Mouse (Mus musculus) heart, embryonic 10.5 days (tissue): ENCODE data around the gene Cdv3. TPM values are rescaled to one million over a fixed set of nuclear protein-coding genes. Genes with fewer than 3 reads are reported as not detected.
"Not testable (repeated sequence)": the region's sequence is repeated elsewhere in the genome, so short reads cannot be mapped to it uniquely, and the experiment has no call there.

Source experiments
- DNase-seq: peaks from one replicate; pipeline ENCODE4 v3.0.0-alpha.2; 2017; ENCODE audit warnings: low spot score
- H3K27ac ChIP-seq: fragments of 300-500 bp; sonication (generic); 2 replicates; pipeline ENCODE4 v1.5.1; 2016; ENCODE audit warnings: mild to moderate bottlenecking
- H3K27me3 ChIP-seq: fragments of 300-500 bp; sonication (generic); 2 replicates; pipeline ENCODE4 v1.6.1; 2016; ENCODE audit warnings: mild to moderate bottlenecking; ENCODE audit not compliant: poor library complexity, insufficient read depth, severe bottlenecking
- H3K36me3 ChIP-seq: fragments of 300-500 bp; sonication (generic); 2 replicates; pipeline ENCODE4 v1.6.1; 2016; ENCODE audit warnings: mild to moderate bottlenecking, moderate library complexity
- H3K4me1 ChIP-seq: fragments of 300-500 bp; sonication (generic); 2 replicates; pipeline ENCODE4 v1.6.1; 2016; ENCODE audit warnings: mild to moderate bottlenecking
- H3K4me3 ChIP-seq: fragments of 300-500 bp; sonication (generic); 2 replicates; pipeline ENCODE4 v1.5.1; 2016; ENCODE audit warnings: mild to moderate bottlenecking, moderate library complexity
- H3K9me3 ChIP-seq: fragments of 300-500 bp; sonication (generic); 2 replicates; pipeline ENCODE4 v1.6.1; 2016; ENCODE audit warnings: mild to moderate bottlenecking, moderate library complexity
- WGBS: fragments of 180-500 bp; shearing (Covaris S2); methylation state at CpG from one replicate; pipeline ENCODE4 v1.1.7; 2016; 5-methylcytosine and 5-hydroxymethylcytosine counted together
- polyA plus RNA-seq: library from polyadenylated mRNA; unstranded; fragments of >200 nt; fragmentation: Nextera tagmentation; extraction: Ambion mirVana; gene quantifications from 2 replicates; pipeline ENCODE4 v1.2.1, GENCODE M21; 2016

The Cdv3 gene
- polyA plus RNA-seq, 1 experiment from 2014 or later = 128 TPM

DNA sequence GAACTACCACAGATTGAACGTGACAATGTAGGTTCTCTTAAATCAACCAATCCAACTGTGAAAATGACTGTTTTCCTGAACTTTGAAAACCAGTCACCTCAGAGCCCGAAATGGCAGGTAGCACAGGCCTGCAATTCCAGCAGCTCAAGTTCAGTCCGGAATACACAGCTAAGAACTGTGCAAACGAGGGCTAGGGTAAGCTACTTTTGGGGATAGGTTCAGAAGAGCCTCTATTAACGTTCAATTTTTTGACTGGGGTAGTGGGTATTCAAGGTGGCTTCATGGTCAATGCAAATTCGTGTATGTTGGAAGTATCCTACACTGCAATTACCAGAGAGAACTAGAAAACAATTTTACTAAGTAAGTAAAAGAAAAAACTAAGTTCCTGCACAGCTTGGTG, 2.6 kb downstream of the Cdv3 start:
- peak overlapping the region; percentile 92 for H3K4me3 ChIP-seq
- H3K27ac ChIP-seq = no peak overlapping the region
- no peaks in the 10 kb centered on the region for H3K9me3 ChIP-seq
- DNase-seq = peak; percentile 63
- H3K36me3 ChIP-seq = peaks cover 51% of the 10 kb centered on the region
- H3K27me3 ChIP-seq = no peaks in the 10 kb centered on the region
- peaks cover 10% of the 10 kb centered on the region for H3K4me1 ChIP-seq
- WGBS = 66% methylated on average over 6 of the region's 6 CpGs

DNA sequence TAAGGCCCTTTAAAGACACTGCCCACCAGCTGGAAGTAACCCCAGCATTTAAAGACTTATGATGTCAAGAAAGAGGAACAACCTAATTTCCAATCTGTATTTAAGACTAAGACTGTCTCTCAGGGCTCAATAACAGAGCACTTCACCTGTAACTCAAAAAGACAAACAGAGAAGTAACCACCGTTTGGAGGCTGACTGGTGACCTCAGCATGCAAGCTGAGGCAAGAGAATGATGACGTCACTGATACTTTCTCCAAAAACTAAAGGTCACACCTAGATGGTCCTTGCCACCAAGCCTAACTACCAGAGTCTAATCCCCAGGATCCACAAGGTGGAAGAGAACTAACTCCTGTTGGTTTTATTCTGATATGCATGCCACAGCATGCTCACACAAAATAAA, 5.0 kb downstream of the Cdv3 start:
- no peak overlapping the region for H3K27ac ChIP-seq

DNA sequence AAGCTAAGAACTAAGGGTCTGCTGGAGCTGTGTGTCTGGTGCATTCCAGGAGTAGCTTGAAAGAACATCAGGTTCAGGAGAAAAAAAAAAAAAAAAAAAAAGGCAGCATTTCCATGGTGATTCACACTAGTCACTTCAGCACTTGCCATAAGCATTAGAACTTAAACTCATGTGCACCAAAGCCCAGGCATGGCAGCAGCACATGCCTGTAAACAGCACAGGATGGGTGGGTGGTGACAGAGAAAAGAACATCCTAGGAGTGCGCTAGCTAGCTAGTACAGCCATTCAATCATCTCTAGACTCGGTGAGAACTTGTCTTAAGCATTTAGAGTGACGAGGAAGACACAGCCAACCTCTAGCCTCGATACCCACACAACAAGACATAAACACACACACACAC, 7.1 kb downstream of the Cdv3 start:
- no peak overlapping the region for H3K4me3 ChIP-seq
- 85% methylated on average over 4 of the region's 4 CpGs for WGBS
- H3K9me3 ChIP-seq = no peaks in the 10 kb centered on the region
- H3K27ac ChIP-seq = no peak overlapping the region
- peak; percentile 10 for DNase-seq
- H3K4me1 ChIP-seq = peaks cover 3% of the 10 kb centered on the region; the same call in 1 of the 2 replicates
- no peaks in the 10 kb centered on the region for H3K27me3 ChIP-seq
- H3K36me3 ChIP-seq = peaks cover 79% of the 10 kb centered on the region

More for the DNA sequence above, 5.0 kb downstream of the Cdv3 start:
- Histone ChIP-seq H3K27me3 (no peaks in the 10 kb centered on the region), H3K9me3 (no peaks in the 10 kb centered on the region), H3K4me1 (peaks cover 3% of the 10 kb centered on the region; the same call in 1 of the 2 replicates), H3K4me3 (no peak overlapping the region), H3K36me3 (peaks cover 74% of the 10 kb centered on the region)
- WGBS = 71% methylated on average over 2 of the region's 2 CpGs
- peak; percentile 52 for DNase-seq

DNA sequence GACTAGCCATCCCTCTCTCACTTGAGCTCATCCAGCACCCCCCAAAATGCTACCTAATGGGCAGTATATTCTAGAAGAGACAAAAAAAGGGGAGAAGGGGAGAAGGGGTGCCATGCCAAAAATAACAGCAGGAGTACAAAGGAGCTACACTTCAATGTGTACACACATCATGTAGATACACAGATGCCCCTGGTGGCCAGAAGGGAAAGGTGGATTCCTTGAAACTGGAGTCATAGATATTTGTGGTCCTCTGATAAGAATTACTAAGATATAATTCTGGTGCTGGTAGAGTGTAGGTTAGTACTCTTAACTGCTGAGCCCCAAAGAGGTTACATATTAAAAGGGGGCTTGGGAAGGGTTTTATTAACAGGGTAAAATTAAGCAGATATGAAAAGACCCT, 7.7 kb downstream of the Cdv3 start:
- Histone ChIP-seq H3K36me3 (peaks cover 74% of the 10 kb centered on the region), H3K9me3 (no peaks in the 10 kb centered on the region), H3K4me1 (0 out of 2 replicates have a peak, but pooled peaks cover under 1% of the 10 kb centered on the region), H3K27ac (no peak overlapping the region), H3K4me3 (no peak overlapping the region), H3K27me3 (no peaks in the 10 kb centered on the region)
- DNase-seq = no peak

DNA sequence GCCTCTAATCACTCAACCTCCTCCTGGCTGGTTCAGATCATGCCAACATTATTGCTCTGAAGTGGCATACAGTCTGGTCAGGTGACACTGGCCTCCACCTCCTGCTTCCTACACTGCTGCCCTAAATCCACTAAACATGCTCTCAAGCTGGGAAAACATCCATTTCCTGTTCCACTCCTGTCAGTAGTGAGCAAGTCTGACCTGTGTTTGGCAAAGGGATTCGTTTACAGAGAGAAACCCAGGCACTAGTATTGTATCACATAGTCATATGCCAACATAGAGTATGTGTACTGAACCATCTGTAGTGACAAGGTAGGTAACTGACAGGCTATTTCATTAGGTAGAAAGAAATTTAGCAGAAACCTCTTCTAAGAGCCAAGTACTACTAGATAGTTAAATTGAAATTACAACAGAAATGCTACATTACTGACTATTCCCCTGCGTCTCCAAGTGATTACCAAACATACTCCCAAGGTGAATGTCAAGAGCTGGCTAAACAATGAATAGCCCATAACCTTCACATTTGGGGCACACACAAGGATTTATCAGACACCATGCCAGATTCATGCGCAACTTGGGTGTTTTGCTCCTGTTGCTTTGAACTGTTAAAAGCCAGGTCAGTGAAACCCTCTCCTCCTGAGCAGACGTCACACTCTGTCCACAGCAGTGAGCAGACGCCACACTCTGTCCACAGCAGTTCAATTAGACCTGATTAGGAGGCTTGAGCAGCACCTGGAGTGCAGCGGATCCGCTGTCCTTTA, 12.0 kb downstream of the Cdv3 start:
- WGBS = 84% methylated on average over 7 of the region's 7 CpGs
- not testable (repeated sequence) for H3K4me1 ChIP-seq, H3K27me3 ChIP-seq, DNase-seq, H3K9me3 ChIP-seq, H3K4me3 ChIP-seq, H3K27ac ChIP-seq
- peaks cover 72% of the 10 kb centered on the region for H3K36me3 ChIP-seq

DNA sequence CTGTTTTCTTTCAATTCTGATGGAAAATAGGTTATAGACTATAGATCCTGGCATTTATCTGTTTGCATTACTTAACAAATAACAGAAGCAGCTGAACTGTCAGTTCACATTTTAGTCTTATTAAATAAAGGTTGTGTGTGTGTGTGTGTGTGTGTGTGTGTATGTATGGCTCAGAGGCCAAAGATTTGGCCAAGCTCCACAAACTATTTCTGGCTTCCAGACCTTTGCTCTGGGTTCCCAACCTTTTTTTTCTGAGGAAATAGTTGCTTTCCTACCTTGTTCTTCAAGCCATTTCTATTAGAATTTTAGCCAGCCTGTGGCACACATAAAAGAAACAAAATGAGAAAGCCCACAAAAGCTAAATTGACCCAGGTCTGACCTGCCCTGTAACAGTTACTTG, 16.8 kb downstream of the Cdv3 start:
- no peaks in the 10 kb centered on the region for H3K4me1 ChIP-seq
- H3K9me3 ChIP-seq = no peaks in the 10 kb centered on the region
- H3K36me3 ChIP-seq = peaks cover 78% of the 10 kb centered on the region
- H3K4me3 ChIP-seq = no peak overlapping the region
- no peaks in the 10 kb centered on the region for H3K27me3 ChIP-seq
- H3K27ac ChIP-seq = no peak overlapping the region
- DNase-seq = no peak

DNA sequence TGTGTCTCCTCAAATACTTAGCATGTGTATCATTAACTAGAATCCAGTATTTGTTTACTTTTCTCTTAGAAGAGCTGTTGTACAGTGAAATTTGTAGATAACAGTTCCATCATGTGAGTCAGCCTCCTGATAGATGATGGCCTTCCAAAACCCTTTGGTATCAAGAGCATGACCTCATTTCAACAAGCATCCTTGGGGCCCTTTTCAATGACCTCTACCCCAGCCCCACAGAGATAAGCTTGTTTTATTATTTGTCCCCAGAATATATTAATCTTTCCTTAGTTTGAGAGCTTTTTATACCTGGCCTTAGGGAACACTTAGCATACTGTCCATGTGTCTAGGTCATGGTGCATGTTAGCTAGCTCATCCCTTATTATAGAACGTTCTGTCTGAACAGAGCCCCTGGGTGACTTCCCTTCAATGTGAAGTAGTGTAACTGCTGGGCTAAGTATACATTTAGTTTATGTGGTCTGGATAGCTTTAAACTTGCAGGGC, 17.6 kb downstream of the Cdv3 start:
- Histone ChIP-seq H3K4me3 (no peak overlapping the region), H3K4me1 (no peaks in the 10 kb centered on the region), H3K27me3 (no peaks in the 10 kb centered on the region), H3K27ac (no peak overlapping the region), H3K36me3 (peaks cover 85% of the 10 kb centered on the region), H3K9me3 (no peaks in the 10 kb centered on the region)
- no peak for DNase-seq
- 84% methylated on average over 1 of the region's 1 CpGs for WGBS

DNA sequence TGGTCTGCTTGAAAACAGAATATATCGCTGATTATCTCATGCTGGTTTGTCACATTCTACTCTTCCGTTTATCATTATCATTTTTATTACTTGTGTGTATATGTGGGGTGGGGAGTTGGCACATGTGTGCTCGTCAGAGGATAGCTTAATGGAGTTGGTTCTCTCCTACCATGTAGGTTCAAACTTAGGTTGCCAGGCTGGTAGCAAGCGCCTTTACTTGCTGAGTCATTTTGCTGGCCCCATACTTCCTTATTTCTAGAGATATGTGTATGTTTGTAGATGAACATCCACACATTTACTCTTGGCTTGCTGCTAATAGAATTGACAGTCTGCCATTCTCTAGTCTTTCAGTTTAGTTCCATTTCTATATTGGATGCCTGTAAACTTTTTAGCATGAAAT, 18.6 kb downstream of the Cdv3 start:
- WGBS = 90% methylated on average over 4 of the region's 4 CpGs
- no peak for DNase-seq
- H3K36me3 ChIP-seq = peaks cover 88% of the 10 kb centered on the region

DNA sequence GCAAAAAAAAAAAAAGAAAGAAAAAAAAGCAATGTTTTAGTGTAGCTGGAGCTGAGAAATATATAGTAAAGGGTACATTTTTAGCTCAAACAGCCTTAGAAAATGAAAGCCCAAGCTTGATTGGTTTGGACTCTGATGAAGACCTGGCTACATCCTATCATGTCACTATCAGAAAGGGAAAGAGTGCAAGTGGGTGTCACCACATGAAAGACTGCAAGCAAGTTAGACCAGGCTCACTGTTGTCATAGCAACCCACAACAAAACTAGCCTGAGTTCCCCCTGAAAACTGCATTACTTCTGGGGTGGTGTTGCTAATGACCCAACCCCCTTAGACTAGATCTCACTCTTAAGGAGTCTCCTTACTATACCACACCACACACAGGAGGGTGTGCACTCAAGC, 28.7 kb downstream of the Cdv3 start:
- Histone ChIP-seq H3K9me3 (no peaks in the 10 kb centered on the region), H3K4me3 (no peak overlapping the region), H3K27ac (no peak overlapping the region), H3K4me1 (peaks cover 11% of the 10 kb centered on the region; the same call in 1 of the 2 replicates), H3K27me3 (no peaks in the 10 kb centered on the region), H3K36me3 (peaks cover 95% of the 10 kb centered on the region)
- DNase-seq = no peak

More for the DNA sequence above, 18.6 kb downstream of the Cdv3 start:
- Histone ChIP-seq H3K4me1 (no peaks in the 10 kb centered on the region), H3K4me3 (no peak overlapping the region), H3K27me3 (no peaks in the 10 kb centered on the region), H3K9me3 (no peaks in the 10 kb centered on the region), H3K27ac (no peak overlapping the region)

DNA sequence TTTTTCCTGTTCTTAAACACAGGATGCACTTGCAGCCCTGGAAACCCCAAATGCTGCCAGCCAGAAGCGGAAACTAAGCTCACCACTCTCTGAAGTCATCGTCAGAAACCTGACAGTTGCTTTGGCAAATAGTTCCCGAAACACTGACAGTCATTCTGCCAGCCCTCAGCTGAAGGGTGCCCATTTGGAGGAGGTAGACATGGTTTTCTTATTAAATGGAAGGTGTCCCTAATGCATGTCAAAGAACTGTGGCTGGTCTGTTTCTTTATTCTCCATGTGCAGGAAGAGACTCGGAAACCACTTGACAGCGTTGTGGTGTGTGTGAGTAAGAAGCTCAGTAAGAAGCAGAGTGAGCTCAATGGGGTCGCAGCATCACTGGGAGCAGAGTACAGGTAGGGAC, 33.0 kb downstream of the Cdv3 start:
- no peak for DNase-seq
- WGBS = 82% methylated on average over 6 of the region's 6 CpGs
- Histone ChIP-seq H3K4me3 (no peak overlapping the region), H3K36me3 (peaks cover 96% of the 10 kb centered on the region), H3K9me3 (no peaks in the 10 kb centered on the region), H3K27ac (no peak overlapping the region), H3K4me1 (peaks cover 11% of the 10 kb centered on the region; the same call in 1 of the 2 replicates), H3K27me3 (no peaks in the 10 kb centered on the region)

DNA sequence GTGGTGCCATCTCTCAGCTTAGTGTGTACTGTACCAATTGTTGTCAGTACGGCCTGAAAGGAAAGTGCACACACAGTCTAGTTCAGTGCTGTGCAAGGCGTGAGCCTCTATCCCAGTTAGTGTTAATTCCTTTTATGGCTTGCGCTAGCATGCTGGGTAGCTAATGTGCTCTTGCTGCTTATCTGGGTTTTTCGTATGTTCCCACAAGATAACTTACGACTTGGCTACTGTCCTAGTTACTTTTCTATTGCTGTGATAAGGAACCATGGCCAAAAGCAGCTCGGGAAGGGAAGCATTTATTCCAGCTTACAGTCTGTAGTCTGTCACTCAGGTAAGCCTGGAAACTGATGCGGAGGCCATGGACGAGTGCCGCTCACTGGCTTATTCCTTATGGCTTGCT, 39.2 kb downstream of the Cdv3 start:
- no peak overlapping the region for H3K27ac ChIP-seq
- H3K36me3 ChIP-seq = peaks cover 96% of the 10 kb centered on the region
- DNase-seq = no peak
- no peaks in the 10 kb centered on the region for H3K9me3 ChIP-seq
- H3K27me3 ChIP-seq = no peaks in the 10 kb centered on the region
- no peak overlapping the region for H3K4me3 ChIP-seq
- H3K4me1 ChIP-seq = no peaks in the 10 kb centered on the region
- 71% methylated on average over 9 of the region's 9 CpGs for WGBS

DNA sequence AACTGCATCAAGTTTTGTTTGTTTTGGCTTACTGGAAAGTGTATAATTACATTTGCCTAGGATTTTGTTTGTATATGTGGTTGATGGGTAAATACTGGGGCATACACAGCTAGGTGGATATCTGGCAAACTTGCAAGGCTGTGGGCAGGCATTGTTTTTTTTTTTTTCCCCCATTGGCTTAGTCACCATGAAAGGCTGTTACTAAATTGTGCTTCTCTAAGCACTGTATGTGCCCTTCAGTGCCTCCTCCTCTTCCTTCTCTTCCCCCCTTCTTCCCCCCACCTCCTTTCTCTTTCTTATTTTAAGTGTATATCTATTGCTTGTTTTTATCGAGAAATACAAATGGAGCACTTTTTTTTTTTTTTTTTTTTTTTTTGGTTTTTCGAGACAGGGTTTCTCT, 41.0 kb downstream of the Cdv3 start:
- no peaks in the 10 kb centered on the region for H3K9me3 ChIP-seq
- peaks cover 99% of the 10 kb centered on the region for H3K36me3 ChIP-seq
- H3K4me1 ChIP-seq = no peaks in the 10 kb centered on the region
- H3K27ac ChIP-seq = no peak overlapping the region
- no peak for DNase-seq
- H3K4me3 ChIP-seq = no peak overlapping the region
- H3K27me3 ChIP-seq = no peaks in the 10 kb centered on the region
- 100% methylated on average over 1 of the region's 2 CpGs for WGBS

DNA sequence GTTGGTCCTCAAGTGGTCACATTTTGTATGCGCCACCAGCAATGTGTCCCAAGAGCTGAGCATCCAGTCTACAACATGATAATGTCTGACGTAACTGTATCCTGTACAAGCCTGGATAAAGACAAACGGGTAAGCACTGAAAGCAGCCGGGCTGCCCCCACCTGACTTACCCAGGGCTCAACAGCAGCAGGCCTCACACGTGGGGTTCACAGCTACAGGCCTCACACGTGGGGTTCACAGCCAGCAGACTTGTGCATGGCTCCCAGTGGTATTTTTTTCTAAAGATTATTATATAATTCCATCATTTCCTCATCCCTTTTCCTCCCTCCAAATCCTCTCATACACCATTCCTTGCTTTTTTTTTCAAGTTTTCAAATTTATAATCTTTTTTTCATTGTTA, 55.8 kb downstream of the Cdv3 start:
- Histone ChIP-seq H3K4me1 (peaks cover 9% of the 10 kb centered on the region; the same call in 1 of the 2 replicates), H3K36me3 (peaks cover 76% of the 10 kb centered on the region), H3K9me3 (no peaks in the 10 kb centered on the region), H3K27ac (no peak overlapping the region), H3K4me3 (no peak overlapping the region), H3K27me3 (no peaks in the 10 kb centered on the region)
- WGBS = 86% methylated on average over 6 of the region's 6 CpGs
- no peak for DNase-seq
